Mouse (Mus musculus) spleen, adult 2 months (tissue): Measurements from ENCODE around the gene Hes1.

Source experiments
- CTCF ChIP-seq: fragments of 200-500 bp; IDR thresholded peaks from 2 replicates; pipeline ENCODE4 v1.5.1; 2011; ENCODE audit warnings: mild to moderate bottlenecking, inconsistent platforms; ENCODE audit not compliant: insufficient read depth, insufficient read length, insufficient replicate concordance; ENCODE audit errors: extremely low read depth
- POLR2A ChIP-seq: fragments of 200-500 bp; IDR thresholded peaks from 2 replicates; pipeline ENCODE4 v1.6.1; 2011; ENCODE audit warnings: low read depth, low read length, inconsistent platforms

GRCm38 (mm10) chr16:30038663-30039593 lies 25.3 kb upstream of the Hes1 start:
- TF ChIP-seq POLR2A (no peak), CTCF (no peak)
